Mouse (Mus musculus) adrenal gland, postnatal 36 days (tissue): Measurements from ENCODE around the gene Ipo11. TPM values are rescaled to one million over a fixed set of nuclear protein-coding genes. Genes with fewer than 3 reads are reported as not detected.

ENCODE experiments used
- total RNA-seq, 2 experiments: library from RNA; stranded (reverse); gene quantifications; 2 replicates each; pipeline ENCODE4 v1.2.3; 2021

Gene Ipo11
- total RNA-seq, 2 experiments from 2014 or later, result 38.9 to 43.8 TPM

Other genes starting within 250 kb of the Ipo11 start
- 10 to 100 TPM; 14.6 to 21.7 TPM for gene Dimt1, start 10.2 kb upstream of the Ipo11 start, total RNA-seq
- 10 to 100 TPM; 49.5 to 51.6 TPM for gene Kif2a, start 85.2 kb upstream of the Ipo11 start, total RNA-seq